Mouse (Mus musculus) adrenal gland, postnatal 36 days (tissue): ENCODE data around the gene Abr. TPM values are rescaled to one million over a fixed set of nuclear protein-coding genes. Genes with fewer than 3 reads are reported as not detected.

ENCODE experiments used
- DNase-seq, 2 experiments: peaks; one replicate each; pipeline ENCODE4 v3.0.0; 2021; ENCODE audit warnings: mixed read lengths in 1 of 2
- total RNA-seq, 2 experiments: library from RNA; stranded (reverse); gene quantifications; 2 replicates each; pipeline ENCODE4 v1.2.3; 2021

Abr gene
- total RNA-seq, 2 experiments from 2014 or later, result 54.6 to 63.5 TPM

DNA sequence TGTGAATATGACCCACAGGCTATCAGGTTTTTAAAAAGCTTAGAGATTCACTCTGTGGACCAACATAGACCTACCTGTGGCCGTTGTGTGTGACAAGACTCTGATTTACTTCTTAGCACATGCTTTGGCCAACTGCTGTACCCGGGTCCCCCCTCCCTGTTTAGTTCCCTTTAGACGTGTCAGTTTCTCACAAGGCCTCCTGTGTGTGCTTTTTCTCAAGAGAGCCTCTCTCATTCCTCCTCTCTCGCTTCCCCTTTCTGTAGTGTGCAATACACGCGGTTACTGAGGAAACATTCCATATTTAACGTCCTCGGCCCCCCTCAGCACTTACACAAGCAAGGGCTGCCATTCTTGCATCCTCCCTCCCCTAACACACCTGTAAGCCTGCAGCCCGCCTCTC is 163.4 kb downstream of the Abr start:
- no peak for DNase-seq

GRCm38 (mm10) chr11:76456897-76457296 is 165.2 kb downstream of the Abr start:
- DNase-seq, result no peak

DNA sequence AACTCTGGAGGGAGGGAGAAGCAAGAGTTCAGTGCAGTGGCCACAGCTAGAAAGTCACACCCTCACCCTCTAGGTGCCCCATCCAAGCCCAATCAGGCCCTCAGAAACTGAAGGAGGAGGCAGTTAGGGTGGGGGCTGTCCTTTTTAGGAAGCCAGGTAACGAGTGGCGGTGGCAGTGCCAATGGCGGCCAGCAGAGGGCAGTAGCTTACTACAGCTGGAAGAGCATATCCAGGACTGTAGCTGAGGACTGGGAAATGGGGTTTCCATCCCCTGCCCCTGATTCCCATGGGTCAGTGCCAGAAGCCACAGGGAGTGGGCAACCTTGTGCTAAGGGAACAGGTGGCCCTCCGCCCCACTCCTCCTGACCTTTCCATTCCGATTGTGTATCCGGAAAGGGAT is 165.9 kb downstream of the Abr start:
- peak; percentile 82 to 87 for DNase-seq

DNA sequence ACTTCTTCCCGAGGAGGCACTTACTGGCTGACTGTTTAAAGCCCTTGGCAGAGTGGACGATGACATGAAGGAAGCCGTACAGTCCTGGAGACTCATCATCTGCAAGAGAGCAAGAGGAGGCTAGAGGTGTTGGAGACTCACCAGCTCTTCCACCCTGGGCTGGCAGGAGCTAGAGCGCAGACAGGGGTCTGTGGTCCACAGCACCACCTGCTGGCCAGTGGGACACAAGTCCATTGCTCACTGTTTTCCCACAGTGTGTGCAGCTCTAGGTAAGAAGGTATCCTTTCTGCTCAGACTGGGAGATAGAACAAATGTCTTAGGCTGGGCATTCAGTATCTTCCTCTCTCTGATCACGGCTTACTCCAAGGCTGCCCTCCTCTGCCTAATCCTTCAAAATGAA is 167.6 kb downstream of the Abr start:
- DNase-seq, result peak; percentile 73 to 86

GRCm38 (mm10) chr11:76450202-76450561 is 171.9 kb downstream of the Abr start:
- no peak for DNase-seq

- peak; percentile 45 to 79 for DNase-seq
Measured at GRCm38 (mm10) chr11:76449520-76450201, 172.5 kb downstream of the Abr start.

- no peak for DNase-seq
Measured at GRCm38 (mm10) chr11:76446251-76446650, 175.9 kb downstream of the Abr start.

GRCm38 (mm10) chr11:76445459-76445858 is 176.7 kb downstream of the Abr start:
- DNase-seq, result no peak

- no peak for DNase-seq
Measured at GRCm38 (mm10) chr11:76439666-76440065, 182.4 kb downstream of the Abr start.

DNA sequence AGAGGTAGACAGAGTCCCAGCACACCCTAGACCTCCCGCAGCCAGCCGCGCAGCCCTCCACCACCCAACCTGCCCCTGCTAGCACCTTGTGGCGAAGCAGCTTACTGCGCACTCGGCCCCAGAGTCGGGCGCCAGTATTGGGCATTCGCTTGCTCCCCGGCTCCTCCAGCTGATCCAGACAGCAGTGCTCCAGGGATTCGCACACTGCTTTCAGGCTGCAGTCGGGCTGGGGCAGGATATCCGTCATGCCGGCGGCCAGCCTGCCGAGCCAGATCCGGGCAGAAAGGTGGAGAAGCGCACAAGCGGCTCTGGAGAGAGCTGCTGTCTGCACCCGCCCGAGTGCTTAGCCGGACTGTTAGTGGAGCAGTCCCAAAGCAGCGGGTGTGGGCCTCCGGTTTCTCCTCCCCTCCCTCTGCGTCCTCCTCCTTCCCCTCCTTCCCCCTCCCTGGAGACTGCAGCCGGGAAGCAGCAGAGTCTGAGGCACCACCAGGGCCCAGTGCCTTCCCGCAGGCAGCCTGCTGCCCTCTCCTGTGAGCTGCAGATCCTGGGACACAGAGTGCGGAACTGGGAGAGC is 185.2 kb downstream of the Abr start:
- DNase-seq, result peak; percentile 62 to 70

DNA sequence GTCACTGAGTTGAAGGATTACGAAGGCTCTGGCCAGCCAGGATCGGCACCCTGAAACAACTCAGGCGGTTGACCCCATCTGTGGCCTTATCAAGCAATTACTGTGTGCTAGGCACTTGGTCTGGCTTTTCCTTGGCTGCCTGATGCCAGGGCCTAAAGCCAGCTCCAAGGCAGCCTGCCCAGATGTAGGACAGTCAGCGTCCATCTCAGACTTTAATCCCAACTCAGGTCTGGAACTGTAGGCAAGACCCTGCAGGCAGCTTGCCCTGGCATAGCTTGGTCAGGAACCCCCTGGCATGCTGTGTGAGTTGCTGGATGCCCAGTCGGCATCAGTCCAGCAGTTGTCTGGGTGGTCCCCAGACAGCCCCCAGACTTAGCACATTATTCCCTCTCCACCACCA is 186.1 kb downstream of the Abr start:
- peak in 1 of 2 experiments; percentile 37 for DNase-seq

GRCm38 (mm10) chr11:76429966-76430631 is 192.0 kb downstream of the Abr start:
- DNase-seq, result peak; percentile 33 to 35

GRCm38 (mm10) chr11:76429556-76429955 is 192.6 kb downstream of the Abr start:
- DNase-seq, result no peak

DNA sequence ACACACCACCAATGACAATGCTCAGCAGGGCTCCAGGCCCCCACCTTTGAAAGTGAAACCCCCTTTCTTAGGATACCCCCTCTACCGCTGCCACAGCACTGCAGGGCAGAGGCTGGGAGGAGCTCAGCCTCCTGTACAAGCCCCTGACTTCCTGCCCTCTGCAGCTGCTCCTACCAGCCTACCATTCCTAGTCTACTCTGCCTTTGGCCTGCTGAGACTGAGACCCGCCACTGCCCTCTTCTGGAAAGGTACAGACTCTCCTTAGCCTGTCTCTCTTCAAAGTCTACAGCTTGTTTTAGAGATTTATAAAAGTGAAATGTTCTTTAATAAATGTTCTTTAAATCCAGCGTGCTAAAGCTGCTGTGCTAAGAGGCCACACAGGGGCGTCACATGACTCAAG is 193.1 kb downstream of the Abr start:
- DNase-seq, result no peak

GRCm38 (mm10) chr11:76427781-76428180 is 194.3 kb downstream of the Abr start:
- no peak for DNase-seq

GRCm38 (mm10) chr11:76425749-76426148 is 196.4 kb downstream of the Abr start:
- DNase-seq, result no peak

GRCm38 (mm10) chr11:76420896-76421295 is 201.2 kb downstream of the Abr start:
- no peak for DNase-seq

- no peak for DNase-seq
Measured at GRCm38 (mm10) chr11:76419179-76419578, 202.9 kb downstream of the Abr start.

DNA sequence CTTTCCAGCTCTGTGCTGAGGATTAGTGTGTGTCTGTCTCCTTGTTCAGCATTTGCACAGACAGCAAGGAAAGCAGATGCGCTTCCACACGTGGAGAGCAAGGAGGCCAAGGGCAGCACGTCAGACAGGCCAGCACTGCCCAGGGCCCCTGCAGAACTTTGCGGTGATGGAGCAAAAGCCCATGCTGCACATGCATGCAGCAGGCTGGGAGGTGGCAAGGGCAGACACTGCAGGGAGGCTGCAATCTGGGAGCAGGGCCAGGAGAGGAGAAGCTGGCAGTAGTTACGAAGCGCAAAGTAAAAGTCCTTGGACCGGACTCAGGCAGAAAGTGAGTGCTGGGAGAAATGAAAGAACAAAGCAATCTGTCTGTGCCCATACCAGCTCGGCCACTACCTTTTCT is 203.7 kb downstream of the Abr start:
- DNase-seq, result peak; percentile 82 to 85

DNA sequence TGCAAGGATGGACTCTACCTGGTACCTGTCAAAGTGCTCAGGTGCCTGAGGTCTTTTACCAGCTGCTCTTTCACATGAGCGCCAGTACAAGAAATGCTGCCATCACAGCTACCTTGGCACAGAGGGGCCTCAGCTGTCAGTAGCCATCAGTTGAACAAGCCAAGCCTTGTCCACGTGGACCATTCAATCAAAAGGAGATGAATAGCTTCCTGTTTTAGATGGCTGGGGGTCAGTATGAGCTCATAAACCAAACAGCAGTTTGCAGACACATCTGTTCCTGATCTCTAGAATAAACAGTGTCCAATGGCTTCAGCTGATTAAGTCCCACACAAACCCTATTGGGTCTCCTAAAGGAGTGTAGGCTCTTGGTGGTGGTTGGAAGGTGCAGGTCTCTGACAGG is 206.1 kb downstream of the Abr start:
- no peak for DNase-seq

- peak; percentile 52 to 53 for DNase-seq
Measured at GRCm38 (mm10) chr11:76415001-76415400, 207.1 kb downstream of the Abr start.

- no peak for DNase-seq
Measured at GRCm38 (mm10) chr11:76413202-76413601, 208.9 kb downstream of the Abr start.

DNA sequence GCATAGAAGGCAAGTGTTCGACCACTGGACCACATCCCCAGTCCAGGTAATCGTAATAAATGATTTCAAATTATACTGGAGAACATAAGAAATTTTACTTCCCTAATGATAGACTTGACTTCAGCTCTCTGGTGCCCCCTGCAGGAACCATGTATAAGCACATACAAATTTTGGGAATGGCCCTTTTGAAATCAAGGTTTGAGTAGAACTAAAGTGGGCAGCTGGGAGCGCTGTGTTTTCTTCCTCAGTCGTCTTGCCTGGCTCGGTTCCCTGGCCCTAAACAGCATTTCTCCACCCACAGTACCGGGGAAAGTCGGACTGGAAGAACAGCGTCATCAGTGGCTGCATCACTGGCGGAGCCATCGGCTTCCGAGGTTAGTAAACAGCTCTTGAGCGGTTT is 211.3 kb downstream of the Abr start:
- DNase-seq, result peak; percentile 51 to 71
